Mouse (Mus musculus) hindbrain, embryonic 16.5 days (tissue): ENCODE data around the gene Gpat2. TPM values are rescaled to one million over a fixed set of nuclear protein-coding genes. Genes with fewer than 3 reads are reported as not detected.

Experiments
- ATAC-seq: fragments of 200-750 bp; cut with Nextera tagmentation; 2 replicates; pipeline ENCODE4 v1.8.0; 2017; ENCODE audit warnings: moderate TSS enrichment, moderate library complexity
- H3K27ac ChIP-seq: fragments of 300-500 bp; sonication (generic); 2 replicates; pipeline ENCODE4 v1.5.1; 2014; ENCODE audit warnings: low read depth, mild to moderate bottlenecking, control low read depth, low read length, moderate library complexity
- H3K27me3 ChIP-seq: fragments of 300-500 bp; sonication (generic); replicated peaks from 2 replicates; pipeline ENCODE4 v1.6.1; 2014; ENCODE audit warnings: low read length; ENCODE audit not compliant: control insufficient read depth, insufficient read depth
- H3K36me3 ChIP-seq: fragments of 300-500 bp; sonication (generic); 2 replicates; pipeline ENCODE4 v1.6.1; 2014; ENCODE audit warnings: mild to moderate bottlenecking, low read length, moderate library complexity, mixed read lengths; ENCODE audit not compliant: control insufficient read depth, insufficient read depth
- H3K4me1 ChIP-seq: fragments of 300-500 bp; sonication (generic); 2 replicates; pipeline ENCODE4 v1.6.1; 2014; ENCODE audit warnings: low read depth, low read length; ENCODE audit not compliant: control insufficient read depth, insufficient read depth
- H3K4me2 ChIP-seq: fragments of 300-500 bp; sonication (generic); 2 replicates; pipeline ENCODE4 v1.6.1; 2014; ENCODE audit warnings: mild to moderate bottlenecking, low read length, control low read depth, moderate library complexity
- H3K4me3 ChIP-seq: fragments of 300-500 bp; sonication (generic); 2 replicates; pipeline ENCODE4 v1.5.1; 2014; ENCODE audit warnings: mild to moderate bottlenecking, low read length, control low read depth, moderate library complexity
- H3K9ac ChIP-seq: fragments of 300-500 bp; sonication (generic); 2 replicates; pipeline ENCODE4 v1.6.1; 2014; ENCODE audit warnings: low read depth, mild to moderate bottlenecking, control low read depth, low read length, moderate library complexity
- H3K9me3 ChIP-seq: fragments of 300-500 bp; sonication (generic); 2 replicates; pipeline ENCODE4 v1.6.1; 2014; ENCODE audit warnings: mild to moderate bottlenecking, low read length, moderate library complexity; ENCODE audit not compliant: control insufficient read depth
- WGBS: fragments of 180-500 bp; shearing (Covaris S2); extraction: QIAGEN DNeasy Blood & Tissue Kit; methylation state at CpG from one replicate; pipeline ENCODE4 v1.1.7; 2014; 5-methylcytosine and 5-hydroxymethylcytosine counted together
- polyA plus RNA-seq: library from polyadenylated mRNA; unstranded; fragments of >200 nt; fragmentation: Nextera tagmentation; extraction: Ambion mirVana; gene quantifications from 2 replicates; pipeline ENCODE4 v1.2.1, GENCODE M21; 2015

Gene Gpat2
- polyA plus RNA-seq, 1 experiment from 2014 or later, result 0.28 TPM

DNA sequence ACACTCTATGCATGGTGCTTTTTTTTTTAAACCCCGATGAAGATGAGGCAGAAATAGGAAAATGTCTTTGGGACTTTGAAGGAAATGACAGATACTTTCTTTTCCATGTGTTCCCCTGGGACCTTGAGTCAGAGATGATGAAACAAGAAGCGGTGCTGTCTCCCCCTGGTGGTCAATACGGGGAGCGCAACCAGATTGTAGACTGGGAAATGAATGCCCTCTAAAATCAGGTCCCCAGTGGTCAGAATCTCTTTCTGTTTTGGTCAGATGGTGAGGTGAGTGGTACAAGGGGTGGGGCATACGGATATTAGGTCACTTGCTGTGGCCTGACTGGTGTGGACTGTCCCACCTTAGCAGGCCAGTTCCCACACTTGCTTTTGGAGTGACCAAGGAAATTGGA, 28.8 kb downstream of the Gpat2 start:
- Histone ChIP-seq H3K36me3 (no peaks in the 10 kb centered on the region; the same call in 1 of the 2 replicates), H3K4me2 (no peak overlapping the region), H3K4me1 (no peaks in the 10 kb centered on the region), H3K9me3 (no peaks in the 10 kb centered on the region), H3K4me3 (no peak overlapping the region), H3K27ac (no peak overlapping the region), H3K9ac (no peak overlapping the region), H3K27me3 (0 out of 2 replicates have a peak, but pooled peaks cover 2% of the 10 kb centered on the region)
- WGBS, result 4% methylated on average over 5 of the region's 5 CpGs
- no peak for ATAC-seq

DNA sequence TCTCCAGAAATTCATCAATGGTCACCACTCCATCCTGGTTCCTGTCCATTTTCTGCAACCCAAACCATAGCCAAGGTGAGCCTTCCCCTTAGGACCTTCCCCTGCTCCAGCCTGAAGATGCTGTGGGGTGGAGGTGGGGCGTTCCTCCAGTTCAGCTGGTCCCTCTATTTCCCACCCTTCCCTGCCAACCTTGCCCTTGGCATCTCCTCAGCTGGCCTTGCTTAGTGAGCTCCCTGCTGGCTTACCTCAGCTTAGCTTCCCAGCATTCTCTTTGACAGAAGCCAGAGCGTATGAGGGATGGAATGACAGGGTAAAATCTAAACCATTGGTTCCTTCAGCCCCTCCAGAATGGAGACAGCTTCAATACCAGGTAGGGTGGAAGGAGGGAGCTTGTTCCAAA, 34.3 kb downstream of the Gpat2 start:
- Histone ChIP-seq H3K4me2 (no peak overlapping the region), H3K36me3 (no peaks in the 10 kb centered on the region; the same call in 1 of the 2 replicates), H3K27ac (no peak overlapping the region), H3K9ac (no peak overlapping the region), H3K9me3 (no peaks in the 10 kb centered on the region), H3K4me1 (no peaks in the 10 kb centered on the region), H3K4me3 (no peak overlapping the region), H3K27me3 (no peaks in the 10 kb centered on the region)
- ATAC-seq, result no peak
- WGBS, result 75% methylated on average over 2 of the region's 2 CpGs

DNA sequence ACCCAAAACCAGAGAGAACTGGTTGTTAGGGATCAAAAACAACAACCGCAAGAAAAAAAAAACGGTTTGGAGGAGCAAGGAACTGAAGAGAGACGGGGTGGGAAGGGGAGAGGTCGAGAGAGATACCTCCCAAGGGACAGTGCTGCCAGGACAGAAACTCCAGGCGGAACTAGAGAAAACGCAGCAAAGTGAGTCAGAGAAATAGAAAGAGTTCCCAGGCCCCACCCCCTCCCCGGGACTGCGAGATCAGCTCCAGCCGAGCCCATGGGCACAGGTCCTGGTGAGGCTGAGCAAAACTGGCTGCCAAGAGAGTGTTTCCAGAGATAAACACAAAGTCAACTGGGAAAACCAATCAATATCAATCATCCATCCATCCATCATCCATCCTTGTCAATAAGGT, 36.4 kb downstream of the Gpat2 start:
- Histone ChIP-seq H3K9me3 (no peaks in the 10 kb centered on the region), H3K4me3 (no peak overlapping the region), H3K27me3 (no peaks in the 10 kb centered on the region), H3K4me1 (no peaks in the 10 kb centered on the region), H3K9ac (no peak overlapping the region), H3K4me2 (no peak overlapping the region), H3K27ac (no peak overlapping the region), H3K36me3 (no peaks in the 10 kb centered on the region; the same call in 1 of the 2 replicates)
- 57% methylated on average over 9 of the region's 9 CpGs for WGBS
- ATAC-seq, result no peak

DNA sequence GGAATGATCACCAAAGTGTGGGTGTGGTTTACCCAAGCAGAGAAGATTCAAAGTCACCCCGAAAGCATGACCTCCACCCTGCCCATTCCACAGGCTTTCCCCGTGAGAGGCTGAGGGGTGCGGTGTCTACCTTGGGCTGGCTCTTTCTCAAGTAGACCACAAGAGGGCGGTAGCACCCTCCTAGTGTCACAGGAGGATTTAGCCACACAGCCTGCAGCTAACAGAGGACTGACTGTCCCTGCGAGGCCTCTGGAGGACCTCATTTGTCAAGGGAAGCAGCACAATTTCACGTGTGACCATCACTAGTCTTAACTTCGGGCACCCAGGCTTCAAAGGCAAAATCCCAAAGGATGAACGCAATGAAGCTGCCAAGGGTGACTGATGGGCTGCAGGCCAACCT, 37.3 kb downstream of the Gpat2 start:
- no peaks in the 10 kb centered on the region for H3K27me3 ChIP-seq
- H3K9ac ChIP-seq, result no peak overlapping the region
- no peak overlapping the region for H3K4me2 ChIP-seq
- H3K9me3 ChIP-seq, result no peaks in the 10 kb centered on the region
- H3K4me3 ChIP-seq, result no peak overlapping the region
- no peak overlapping the region for H3K27ac ChIP-seq
- H3K36me3 ChIP-seq, result no peaks in the 10 kb centered on the region; the same call in 1 of the 2 replicates
- 12% methylated on average over 8 of the region's 8 CpGs for WGBS
- peak; percentile 88 for ATAC-seq
- H3K4me1 ChIP-seq, result no peaks in the 10 kb centered on the region

DNA sequence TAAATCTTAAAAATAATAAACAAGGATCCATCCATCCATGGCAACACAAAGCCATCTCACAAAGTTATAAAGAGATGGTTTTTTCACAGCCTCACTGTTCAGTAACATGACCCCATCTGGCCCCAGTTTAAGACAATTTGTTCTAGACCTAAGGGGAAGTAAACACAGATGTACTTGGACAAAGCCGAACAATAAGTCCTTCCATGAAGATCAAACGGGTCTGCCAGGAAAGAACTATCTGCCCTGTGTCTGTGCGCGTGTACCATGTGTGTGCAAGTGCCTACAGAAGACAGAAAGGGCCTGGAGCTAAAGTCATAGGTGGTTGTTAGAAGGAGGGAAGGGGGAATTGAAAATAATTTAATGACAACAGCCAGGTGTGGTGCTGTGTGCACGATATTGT, 45.2 kb downstream of the Gpat2 start:
- WGBS, result 85% methylated on average over 5 of the region's 5 CpGs
- no peak for ATAC-seq

DNA sequence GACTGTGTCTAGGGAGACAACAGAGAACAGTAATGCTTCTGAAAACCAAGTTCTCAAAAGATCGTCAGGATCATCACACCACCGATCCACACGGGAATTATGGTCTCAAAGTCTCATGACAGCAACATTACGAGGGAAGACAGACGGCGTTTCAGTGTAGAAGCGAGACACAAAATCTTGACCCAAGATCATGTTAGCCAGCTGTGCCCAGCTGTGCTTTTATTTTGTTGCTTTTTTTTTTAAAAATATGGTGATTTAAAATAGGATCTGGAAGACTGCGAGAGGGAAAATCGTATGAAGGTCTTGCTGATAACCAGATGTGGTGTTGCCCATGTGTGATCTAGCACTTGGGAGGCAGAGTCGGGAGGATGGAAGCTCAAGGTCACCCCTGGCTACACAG, 45.7 kb downstream of the Gpat2 start:
- no peak overlapping the region for H3K27ac ChIP-seq
- no peaks in the 10 kb centered on the region for H3K27me3 ChIP-seq
- 91% methylated on average over 10 of the region's 10 CpGs for WGBS
- no peak for ATAC-seq
- no peak overlapping the region for H3K9ac ChIP-seq
- no peaks in the 10 kb centered on the region for H3K4me1 ChIP-seq
- no peaks in the 10 kb centered on the region for H3K36me3 ChIP-seq
- H3K4me3 ChIP-seq, result no peak overlapping the region
- no peaks in the 10 kb centered on the region for H3K9me3 ChIP-seq
- H3K4me2 ChIP-seq, result no peak overlapping the region

More for the DNA sequence above, 45.2 kb downstream of the Gpat2 start:
- H3K27me3 ChIP-seq, result no peaks in the 10 kb centered on the region
- H3K4me2 ChIP-seq, result no peak overlapping the region
- H3K9ac ChIP-seq, result no peak overlapping the region
- H3K4me1 ChIP-seq, result no peaks in the 10 kb centered on the region
- no peak overlapping the region for H3K4me3 ChIP-seq
- H3K27ac ChIP-seq, result no peak overlapping the region
- no peaks in the 10 kb centered on the region for H3K9me3 ChIP-seq
- no peaks in the 10 kb centered on the region for H3K36me3 ChIP-seq

DNA sequence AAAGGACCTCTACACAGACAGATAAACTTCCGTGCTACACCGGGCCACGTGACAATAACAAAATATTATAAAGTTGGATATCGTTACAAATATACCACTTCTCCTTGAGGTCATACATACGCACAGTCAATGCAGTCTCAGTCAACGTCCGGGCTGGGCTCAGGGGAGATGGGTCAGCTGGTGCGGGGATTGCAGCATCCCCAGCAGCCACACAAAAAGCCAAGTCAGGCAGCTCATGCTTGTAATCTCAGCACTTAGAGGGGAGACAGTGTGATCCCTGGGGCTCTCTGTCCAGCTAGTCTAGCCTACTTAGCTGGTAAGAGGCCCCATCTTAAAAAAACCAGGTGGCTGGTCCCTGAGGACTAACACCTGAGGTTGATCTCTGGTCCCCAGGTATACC, 46.3 kb downstream of the Gpat2 start:
- Histone ChIP-seq H3K9me3 (no peaks in the 10 kb centered on the region), H3K4me3 (no peak overlapping the region), H3K27ac (no peak overlapping the region), H3K36me3 (no peaks in the 10 kb centered on the region), H3K4me2 (no peak overlapping the region), H3K9ac (no peak overlapping the region), H3K27me3 (no peaks in the 10 kb centered on the region), H3K4me1 (no peaks in the 10 kb centered on the region)
- ATAC-seq, result no peak
- WGBS, result 90% methylated on average over 8 of the region's 8 CpGs

DNA sequence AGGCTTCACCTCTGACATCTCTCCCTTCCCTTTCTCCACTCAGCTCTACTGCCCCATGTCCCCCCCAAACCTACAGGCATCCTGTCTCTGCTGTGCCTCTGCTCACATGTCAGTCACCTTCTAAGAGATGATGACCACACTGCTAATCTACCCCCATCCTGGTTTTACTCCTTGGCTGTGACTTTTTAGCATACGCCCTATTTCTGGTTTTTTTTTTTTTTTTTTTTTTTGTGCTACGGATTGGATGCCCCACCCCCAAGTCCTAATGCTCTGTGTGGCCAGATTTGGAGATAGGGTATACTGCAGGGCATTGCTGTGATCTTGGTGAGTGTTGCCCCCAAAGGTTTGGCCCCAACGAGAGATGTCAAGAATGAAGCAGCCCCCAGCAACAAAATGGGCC, 47.3 kb downstream of the Gpat2 start:
- no peak overlapping the region for H3K4me3 ChIP-seq
- no peak for ATAC-seq
- WGBS, result 75% methylated on average over 3 of the region's 3 CpGs

DNA sequence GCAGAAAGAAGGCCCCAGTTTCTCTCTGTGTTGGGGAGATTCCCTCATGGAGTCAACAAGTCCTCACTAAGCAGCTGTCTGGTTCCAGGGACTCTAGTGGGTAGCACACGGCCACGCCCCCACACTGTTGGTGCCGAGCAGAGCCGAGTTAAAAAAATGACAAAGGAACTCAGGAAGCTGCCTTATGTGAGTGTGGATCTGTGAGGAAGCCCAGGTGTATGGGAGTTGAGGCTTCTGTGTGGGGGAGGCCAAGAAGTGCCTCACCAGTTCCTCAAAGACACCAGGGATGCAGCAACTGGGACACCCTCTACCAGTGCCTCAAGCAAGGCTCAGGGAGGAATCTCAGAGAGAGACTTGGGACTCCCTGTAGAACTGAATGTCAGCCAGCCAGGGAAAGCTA, 54.2 kb downstream of the Gpat2 start:
- Histone ChIP-seq H3K9ac (no peak overlapping the region), H3K36me3 (no peaks in the 10 kb centered on the region), H3K4me2 (no peak overlapping the region), H3K27ac (no peak overlapping the region), H3K27me3 (peaks cover 30% of the 10 kb centered on the region), H3K4me1 (peaks cover 16% of the 10 kb centered on the region), H3K9me3 (no peaks in the 10 kb centered on the region), H3K4me3 (no peak overlapping the region)
- no peak for ATAC-seq
- WGBS, result 71% methylated on average over 4 of the region's 4 CpGs

More for the DNA sequence above, 47.3 kb downstream of the Gpat2 start:
- Histone ChIP-seq H3K9ac (no peak overlapping the region), H3K27ac (no peak overlapping the region), H3K27me3 (no peaks in the 10 kb centered on the region), H3K4me1 (no peaks in the 10 kb centered on the region), H3K36me3 (no peaks in the 10 kb centered on the region), H3K9me3 (no peaks in the 10 kb centered on the region), H3K4me2 (no peak overlapping the region)

DNA sequence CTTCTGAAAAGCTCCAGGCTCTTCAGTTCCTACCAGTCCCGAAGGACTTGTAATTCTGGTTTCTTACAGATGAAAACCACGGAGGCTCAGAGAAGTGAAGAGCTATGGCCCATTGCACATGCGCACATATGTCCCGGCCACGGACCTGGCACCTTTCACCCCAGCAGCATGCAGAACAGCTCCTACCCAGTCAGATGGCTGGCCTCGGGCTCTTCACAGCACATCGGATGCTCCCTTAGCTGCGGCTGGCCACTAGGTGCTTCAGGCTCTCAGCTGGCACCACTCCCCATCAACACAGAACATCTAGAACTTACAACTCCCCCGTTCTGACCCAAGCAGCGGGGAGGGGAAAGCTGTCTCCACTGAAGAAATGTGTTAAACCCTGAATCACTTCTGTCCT, 54.8 kb downstream of the Gpat2 start:
- Histone ChIP-seq H3K27ac (no peak overlapping the region), H3K27me3 (peaks cover 35% of the 10 kb centered on the region), H3K9ac (no peak overlapping the region), H3K4me1 (peaks cover 22% of the 10 kb centered on the region), H3K36me3 (no peaks in the 10 kb centered on the region), H3K4me2 (no peak overlapping the region), H3K4me3 (no peak overlapping the region), H3K9me3 (no peaks in the 10 kb centered on the region)
- 70% methylated on average over 10 of the region's 10 CpGs for WGBS
- ATAC-seq, result no peak
